Mouse (Mus musculus) G1E (cell line): ENCODE measurements at regions not wholly inside any gene's neighbourhood (a gene's known extent, or its start where the extent isn't known, plus 50 kb on each side); places are given as distances from the start of the nearest gene placed in this dataset.

Experiments used
- CTCF ChIP-seq: IDR thresholded peaks from 2 replicates; pipeline ENCODE4 v1.5.1; 2012; ENCODE audit warnings: low read depth, low read length, inconsistent platforms, mixed read lengths
- GATA1 ChIP-seq: IDR thresholded peaks from 2 replicates; pipeline ENCODE4 v1.6.1; 2012; ENCODE audit warnings: borderline replicate concordance, low read length, inconsistent platforms, mixed read lengths

- TF ChIP-seq GATA1 (no peak), CTCF (no peak)
These were observed 526.5 kb upstream of the Id2 start for GRCm38 (mm10) chr12:25623449-25623848.
